Mouse (Mus musculus) adrenal gland, adult 18-20 months (tissue): Measurements from ENCODE around the gene Faim2. TPM values are rescaled to one million over a fixed set of nuclear protein-coding genes. Genes with fewer than 3 reads are reported as not detected.

Source experiments
- DNase-seq, 2 experiments: peaks; one replicate each; pipeline ENCODE4 v3.0.0; 2021 to 2022; ENCODE audit warnings: low spot score in 2 of 2
- total RNA-seq, 2 experiments: library from RNA; stranded (reverse); gene quantifications; 1 replicate in 1 of 2; 2 replicates in 1 of 2; pipeline ENCODE4 v1.2.3; 2021

The Faim2 gene
- total RNA-seq, 2 experiments from 2014 or later: 28.9 to 31.6 TPM

DNA sequence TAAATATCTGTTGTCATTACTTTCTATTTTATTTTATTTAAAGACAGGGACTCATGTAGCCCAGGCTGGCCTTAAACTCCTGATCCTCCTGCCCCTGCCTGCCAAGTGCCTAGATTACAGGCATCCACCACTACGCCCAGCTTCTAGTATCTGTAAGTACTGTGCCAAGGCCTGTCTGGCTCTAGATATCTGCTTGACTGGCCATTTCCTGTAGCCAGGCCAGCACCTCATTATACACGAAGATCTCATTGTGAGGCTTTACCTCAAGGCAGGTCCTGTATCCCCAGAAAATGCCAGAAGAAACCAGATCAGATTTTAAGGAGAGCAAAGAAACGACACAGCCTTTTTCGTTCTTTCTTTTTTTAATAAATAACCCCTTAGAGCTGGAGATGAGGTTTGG lies 58.2 kb downstream of the Faim2 start:
- DNase-seq: no peak

DNA sequence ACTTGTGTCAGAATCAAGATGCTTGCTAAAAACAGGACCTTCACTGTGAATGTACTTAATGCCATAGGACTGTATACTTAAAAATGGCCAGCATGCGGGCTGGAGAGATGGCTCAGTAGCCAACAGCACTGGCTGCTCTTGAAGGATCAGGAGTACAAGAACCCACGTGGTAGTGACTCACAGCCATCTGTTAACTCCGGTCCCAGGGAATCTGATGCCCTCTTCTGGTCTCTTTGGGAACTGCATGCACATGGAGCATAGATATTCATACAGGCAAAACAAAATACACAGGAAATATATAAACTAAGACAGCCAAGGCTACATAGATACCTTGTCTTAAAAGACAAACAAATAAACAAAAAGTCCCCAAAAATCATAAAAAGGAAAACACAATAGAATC lies 58.9 kb downstream of the Faim2 start:
- DNase-seq: peak; percentile 78 to 81

DNA sequence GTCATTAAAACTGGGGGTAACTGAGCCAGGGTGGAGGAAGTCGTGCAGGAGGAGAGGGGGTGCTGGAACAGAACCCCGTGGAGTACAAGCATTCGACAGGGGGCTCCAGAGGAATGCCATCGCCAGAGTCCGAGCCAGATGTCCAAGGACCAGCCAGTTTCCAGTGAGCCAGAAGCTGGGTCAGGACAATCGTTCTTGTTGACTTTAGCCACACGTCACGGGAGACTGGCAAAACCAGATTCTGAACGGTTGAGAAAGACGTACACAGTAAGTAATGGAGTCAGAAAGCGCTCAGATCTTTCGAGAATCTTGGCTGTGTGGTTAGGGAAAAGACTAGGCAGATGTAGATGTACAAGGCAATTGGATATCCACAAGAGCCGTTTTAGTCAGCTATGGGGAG lies 64.8 kb downstream of the Faim2 start:
- DNase-seq: no peak

DNA sequence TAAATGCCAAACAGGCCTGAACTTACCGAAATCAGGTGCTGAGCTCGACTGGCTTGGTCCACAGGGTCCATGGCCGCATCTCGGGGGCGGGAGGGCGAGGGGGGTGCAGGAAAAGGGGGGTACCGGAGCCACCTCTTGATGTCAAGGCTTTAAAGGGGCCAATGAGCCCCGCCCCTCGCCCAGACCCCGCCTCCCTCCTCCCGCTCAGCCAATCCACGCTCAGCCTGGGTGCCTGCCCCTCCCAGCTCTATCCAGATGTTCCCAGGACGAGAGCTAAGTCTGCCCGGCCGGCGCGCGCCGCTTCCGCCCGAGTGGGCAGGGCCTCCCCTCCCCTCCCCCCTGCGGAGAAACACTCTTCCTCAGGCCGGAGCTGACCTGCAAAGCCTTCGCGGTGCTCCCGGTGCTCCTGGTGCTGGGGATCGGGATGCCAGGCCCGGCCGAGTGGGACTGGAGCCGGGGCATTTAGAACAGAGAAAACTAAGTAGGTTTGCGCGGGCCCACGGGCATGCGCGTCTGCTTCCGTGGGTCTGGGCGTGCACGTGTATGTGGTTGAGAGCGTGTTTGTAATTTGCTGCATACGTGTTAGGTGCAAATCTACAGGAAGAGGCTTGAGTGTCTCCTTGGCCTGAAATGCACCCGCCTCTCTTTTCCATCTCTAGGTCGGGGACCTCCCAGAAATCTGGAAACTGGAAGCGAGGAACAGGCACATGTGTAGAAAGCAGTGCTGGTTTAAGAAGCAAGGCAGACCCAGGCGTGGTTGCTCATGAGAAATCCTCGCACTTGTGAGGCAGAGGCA lies 70.2 kb downstream of the Faim2 start, which contains the start of gene Nckap5l:
Nckap5l (minus strand) TSS at position 143 of the 796 bp plus-strand sequence.
- DNase-seq: peak; percentile 86 to 88

DNA sequence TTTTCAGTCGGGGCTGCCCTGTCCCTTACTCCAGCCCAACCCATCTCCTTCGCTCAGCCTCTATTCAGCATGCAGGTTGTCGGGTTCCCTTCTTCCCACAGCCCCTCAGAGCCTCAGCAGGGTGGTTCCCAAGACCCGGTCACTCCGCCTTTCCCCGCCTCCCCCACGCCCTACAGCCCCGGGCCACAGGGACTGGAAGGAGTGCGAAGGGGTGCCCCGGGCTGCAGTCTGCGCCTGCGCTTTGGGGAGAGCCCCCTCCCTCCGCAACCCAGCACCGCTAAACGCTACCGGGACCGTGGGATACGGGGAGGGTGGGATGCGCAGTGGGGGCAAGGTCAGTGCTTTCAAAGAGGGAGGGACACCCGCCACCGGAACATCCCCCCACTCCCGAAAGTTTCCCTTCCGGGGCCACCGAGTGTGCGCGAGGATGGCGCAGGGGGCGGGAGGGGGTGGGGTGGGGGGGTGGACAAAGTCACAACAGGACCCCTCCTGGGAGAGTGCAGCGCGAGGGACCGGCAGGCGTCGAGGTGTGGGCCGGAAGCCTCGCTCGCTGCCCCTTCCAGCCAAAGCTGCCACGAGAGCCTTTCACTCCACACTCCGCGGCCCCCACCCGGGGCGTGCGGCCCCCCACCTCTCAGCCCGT lies 70.9 kb downstream of the Faim2 start:
- DNase-seq: peak; percentile 67

DNA sequence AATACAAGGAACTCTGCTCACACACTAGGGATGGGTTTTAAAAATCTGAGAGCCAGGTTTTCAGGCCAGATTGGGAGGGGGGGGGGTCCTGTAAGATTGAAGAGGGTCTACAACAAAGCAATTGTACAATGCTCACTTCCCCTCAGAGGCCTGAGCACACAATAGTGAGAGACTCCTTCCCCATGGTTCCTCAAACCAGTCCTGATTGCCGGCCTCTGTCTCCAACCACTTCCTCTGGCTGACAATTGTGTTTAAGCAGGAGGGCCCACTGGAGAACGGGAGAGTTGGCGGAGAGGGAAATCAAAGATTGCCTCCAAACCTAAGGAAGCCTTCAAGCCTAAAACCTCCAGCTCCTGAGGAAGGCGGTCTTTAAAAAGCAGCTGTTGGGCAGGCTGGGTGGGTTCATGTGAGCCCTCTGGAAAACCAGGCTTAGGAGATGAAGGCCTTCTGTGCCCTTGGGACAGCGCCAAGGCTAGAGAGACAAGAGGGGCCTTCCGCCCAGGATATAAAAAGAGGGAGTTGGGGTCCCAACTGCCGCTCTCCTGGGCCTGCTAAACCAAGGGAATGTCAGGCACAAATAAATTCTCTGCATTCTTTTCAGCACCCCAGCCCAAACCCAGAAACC lies 71.5 kb downstream of the Faim2 start:
- peak in 1 of 2 experiments; percentile 23 for DNase-seq

DNA sequence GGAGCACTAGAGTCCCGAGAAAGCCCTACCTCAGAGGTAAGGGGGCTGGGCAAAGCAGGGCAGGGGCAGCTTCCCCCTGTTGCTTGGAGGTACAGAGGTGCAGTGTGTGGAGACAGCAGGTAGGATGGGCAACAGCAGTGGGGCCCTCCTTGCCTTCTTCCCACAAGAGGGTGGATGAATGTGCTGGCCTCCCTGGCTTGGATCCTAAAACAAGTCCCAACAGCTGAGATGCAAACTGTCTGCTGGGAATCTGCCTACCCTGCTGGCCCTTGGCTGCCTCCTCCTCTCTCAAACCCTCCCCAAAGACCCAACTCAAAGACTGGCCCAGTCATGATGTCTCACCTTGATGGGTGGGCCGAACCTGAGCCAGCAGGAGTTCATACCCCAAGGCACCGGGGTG lies 72.5 kb downstream of the Faim2 start:
- no peak for DNase-seq

DNA sequence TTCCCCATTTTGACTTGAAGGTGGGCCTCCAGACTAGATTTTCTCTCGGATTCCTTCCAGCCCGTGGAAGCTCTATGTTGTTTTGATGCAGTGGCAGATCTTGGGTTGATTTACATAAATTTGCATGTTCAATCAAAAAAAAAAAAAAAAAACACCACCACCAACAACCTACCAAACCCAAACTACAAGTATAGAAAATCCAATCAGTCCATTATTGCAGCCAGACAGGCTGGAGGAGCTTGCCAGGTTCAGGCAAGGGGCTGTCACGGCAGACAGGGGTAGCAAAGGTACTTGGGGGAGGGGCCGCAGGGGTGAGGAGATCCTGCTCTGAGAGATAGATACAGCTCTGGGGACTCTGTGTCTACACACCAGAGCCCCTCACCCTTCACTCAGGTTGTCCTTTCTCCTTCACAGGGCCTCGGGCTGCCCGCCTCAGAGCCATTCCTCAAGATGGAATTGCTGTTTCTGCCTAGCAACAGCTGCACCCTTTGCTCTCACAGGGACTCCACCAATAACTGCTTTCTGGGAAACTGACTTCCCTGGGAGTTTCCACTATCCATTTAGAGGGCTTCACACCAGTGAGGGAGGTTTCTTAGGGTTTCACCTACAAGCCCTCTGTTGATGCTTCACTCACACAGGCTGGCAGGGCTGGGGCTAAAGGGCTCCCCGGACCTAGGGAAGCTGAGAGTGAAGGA lies 73.2 kb downstream of the Faim2 start:
- DNase-seq: no peak

DNA sequence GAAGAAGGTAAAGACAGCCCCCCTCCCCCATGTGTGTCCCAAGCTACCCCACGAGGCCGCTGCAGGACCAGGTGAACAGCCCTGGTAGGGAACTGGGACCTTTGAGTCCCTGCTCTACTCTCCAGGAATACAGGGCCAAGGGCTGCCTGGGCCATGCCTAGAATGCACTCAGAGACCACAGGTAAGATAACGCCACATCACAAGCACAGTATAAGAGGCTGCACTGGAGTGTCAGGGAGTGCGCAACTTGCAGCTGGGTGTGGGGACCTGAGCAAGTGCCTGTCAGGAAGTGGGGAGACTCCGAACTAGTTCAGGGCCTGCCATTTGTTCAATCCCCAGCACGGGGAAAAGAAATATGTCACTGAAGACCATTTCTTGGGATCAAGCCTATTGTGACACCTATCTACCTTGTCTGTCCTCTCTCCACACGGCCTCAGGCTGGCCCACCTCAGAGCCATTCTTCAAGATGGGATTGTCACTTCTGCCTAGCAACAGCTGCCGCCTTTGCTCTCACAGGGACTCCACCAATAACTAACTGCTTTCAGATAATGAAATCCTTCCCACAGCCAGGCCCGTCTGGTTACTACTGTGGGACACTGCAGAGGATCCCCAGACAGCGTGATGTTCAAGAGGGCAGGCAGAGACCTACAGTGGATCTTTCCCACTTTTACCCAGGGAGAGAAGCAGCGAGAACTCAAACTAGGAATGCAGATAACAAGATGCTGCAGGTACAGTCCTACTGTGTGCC lies 74.6 kb downstream of the Faim2 start:
- DNase-seq: no peak

DNA sequence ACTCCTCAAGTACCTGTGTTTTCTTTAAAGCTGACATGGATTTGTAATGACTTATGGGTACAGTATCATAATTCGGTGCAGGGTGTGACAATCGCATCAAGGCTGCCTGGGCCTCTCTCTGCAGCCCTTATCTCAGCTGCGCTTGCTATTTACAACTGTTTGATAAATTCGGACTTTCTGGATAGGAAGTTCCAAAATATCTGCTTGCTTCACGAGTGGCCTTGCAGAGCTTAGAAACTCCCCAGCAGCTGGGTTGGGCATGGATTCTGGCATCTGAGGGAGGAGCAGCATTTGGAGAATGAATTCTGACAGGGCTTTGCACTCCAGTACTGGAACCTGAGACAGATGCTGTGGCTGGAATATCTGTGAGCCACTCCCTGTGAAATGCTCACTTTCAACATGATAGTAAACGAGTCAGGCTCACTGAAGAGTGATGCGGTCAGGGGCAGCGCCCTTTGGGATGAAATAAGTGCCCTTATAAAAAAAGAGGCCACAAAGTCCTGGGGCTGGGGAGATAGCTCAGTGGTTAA lies 78.1 kb downstream of the Faim2 start:
- DNase-seq: peak in 1 of 2 experiments; percentile 20

DNA sequence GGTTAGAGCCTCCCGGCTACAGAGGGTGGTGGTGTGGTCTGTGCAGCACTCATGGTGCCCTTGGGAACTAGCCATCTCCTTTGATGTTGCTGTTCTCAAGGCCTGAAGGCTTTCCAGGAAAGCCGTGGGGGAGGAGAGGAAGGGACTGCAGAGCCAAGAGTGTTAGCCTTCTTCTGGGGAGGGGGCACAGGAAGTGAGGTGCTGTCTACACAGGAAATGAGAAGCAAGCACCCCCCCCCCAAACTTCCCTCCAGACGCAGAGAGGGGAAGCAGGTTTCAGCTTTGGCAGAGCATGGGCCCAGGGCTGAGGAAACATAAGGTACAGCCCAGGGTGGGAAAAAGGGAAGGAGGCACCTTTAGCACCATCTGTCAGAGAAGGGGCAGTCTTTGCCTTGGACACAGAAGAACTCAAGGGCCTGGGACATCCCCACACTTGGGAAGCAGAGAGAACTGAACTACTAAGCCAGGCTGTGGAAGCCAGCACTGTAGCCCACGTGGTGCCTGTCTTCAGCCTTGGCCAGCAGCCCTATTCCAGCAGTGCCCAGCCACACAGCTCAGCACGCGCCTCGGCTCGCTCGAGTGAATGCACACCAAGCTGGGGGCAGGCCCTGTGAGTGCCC lies 78.7 kb downstream of the Faim2 start:
- DNase-seq: peak; percentile 49 to 53

Other genes with a start within 250 kb of the Faim2 start
- 10 to 100 TPM; 46.0 to 50.6 TPM for gene Prpf40b, start 233.1 kb downstream of the Faim2 start, total RNA-seq
- gene Fam186b, start 232.3 kb downstream of the Faim2 start, total RNA-seq: 1 to 10 TPM; 1.6 to 2.6 TPM
- gene Fmnl3, start 157.7 kb downstream of the Faim2 start, total RNA-seq: 10 to 100 TPM; 15.5 to 17.2 TPM
- gene Tmbim6, start 135.3 kb downstream of the Faim2 start, total RNA-seq: 100 to 1,000 TPM; 536 to 790 TPM
- gene Nckap5l, start 70.4 kb downstream of the Faim2 start, total RNA-seq: 10 to 100 TPM; 14.1 to 18.7 TPM
- gene Bcdin3d, start 53.4 kb downstream of the Faim2 start, total RNA-seq: 1 to 10 TPM; 4.6 to 4.7 TPM
- 1 to 10 TPM; 1.4 to 2.5 TPM for gene Aqp2, start 50.9 kb upstream of the Faim2 start, total RNA-seq
- 1 to 10 TPM; 1.2 to 2.1 TPM for gene Aqp5, start 62.6 kb upstream of the Faim2 start, total RNA-seq
- gene Aqp6, start 73.2 kb upstream of the Faim2 start, total RNA-seq: not detected
- 1 to 10 TPM; 3.1 to 3.3 TPM for gene Racgap1, start 123.5 kb upstream of the Faim2 start, total RNA-seq
- under 1 TPM; 0.50 to 0.70 TPM for gene Asic1, start 142.2 kb upstream of the Faim2 start, total RNA-seq
- gene Smarcd1, start 174.0 kb upstream of the Faim2 start, total RNA-seq: 10 to 100 TPM; 43.1 to 44.2 TPM
- 10 to 100 TPM; 19.1 to 42.3 TPM for gene Gm17349, start 177.3 kb upstream of the Faim2 start, total RNA-seq
- 1,000 to 10,000 TPM; 1,249 to 2,641 TPM for gene Gpd1, start 189.3 kb upstream of the Faim2 start, total RNA-seq
- 100 to 1,000 TPM; 181 to 213 TPM for gene Cox14, start 197.5 kb upstream of the Faim2 start, total RNA-seq
- 10 to 100 TPM; 40.8 to 53.7 TPM for gene Cers5, start 244.7 kb upstream of the Faim2 start, total RNA-seq